Mouse (Mus musculus) hindbrain, embryonic 14.5 days (tissue): ENCODE results near the gene Wdr24. TPM values are rescaled to one million over a fixed set of nuclear protein-coding genes. Genes with fewer than 3 reads are reported as not detected.

Experiments used
- ATAC-seq: fragments of 200-750 bp; cut with Nextera tagmentation; 2 replicates; pipeline ENCODE4 v1.8.0; 2017; ENCODE audit warnings: moderate number of reproducible peaks, mild to moderate bottlenecking, moderate TSS enrichment, moderate library complexity; ENCODE audit not compliant: low FRiP score
- DNase-seq: peaks from one replicate; pipeline ENCODE4 v3.0.0-alpha.2; 2015; ENCODE audit warnings: low spot score
- H3K27ac ChIP-seq: fragments of 300-500 bp; sonication (generic); 2 replicates; pipeline ENCODE4 v1.5.1; 2014; ENCODE audit warnings: mild to moderate bottlenecking, moderate library complexity
- H3K27me3 ChIP-seq: fragments of 300-500 bp; sonication (generic); 2 replicates; pipeline ENCODE4 v1.6.1; 2014; ENCODE audit warnings: mild to moderate bottlenecking, low read length, mixed read lengths; ENCODE audit not compliant: control insufficient read depth, insufficient read depth
- H3K36me3 ChIP-seq: fragments of 300-500 bp; sonication (generic); replicated peaks from 2 replicates; pipeline ENCODE4 v1.6.1; 2014; ENCODE audit not compliant: control insufficient read depth, insufficient read depth
- H3K4me1 ChIP-seq: fragments of 300-500 bp; sonication (generic); replicated peaks from 2 replicates; pipeline ENCODE4 v1.6.1; 2014; ENCODE audit warnings: antibody characterized with exemption, low read length, mixed read lengths; ENCODE audit not compliant: control insufficient read depth, insufficient read depth
- H3K4me2 ChIP-seq: fragments of 300-500 bp; sonication (generic); replicated peaks from 2 replicates; pipeline ENCODE4 v1.6.1; 2014; ENCODE audit warnings: mild to moderate bottlenecking, moderate library complexity
- H3K4me3 ChIP-seq: fragments of 300-500 bp; sonication (generic); replicated peaks from 2 replicates; pipeline ENCODE4 v1.5.1; 2014; ENCODE audit warnings: mild to moderate bottlenecking, low read length
- H3K9ac ChIP-seq: fragments of 300-500 bp; sonication (generic); 2 replicates; pipeline ENCODE4 v1.6.1; 2014
- H3K9me3 ChIP-seq: fragments of 300-500 bp; sonication (generic); 2 replicates; pipeline ENCODE4 v1.6.1; 2016; ENCODE audit warnings: low read length; ENCODE audit not compliant: control insufficient read depth
- WGBS: fragments of 180-500 bp; shearing (Covaris S2); extraction: QIAGEN DNeasy Blood & Tissue Kit; methylation state at CpG from one replicate; pipeline ENCODE4 v1.1.7; 2014; 5-methylcytosine and 5-hydroxymethylcytosine counted together
- polyA plus RNA-seq: library from polyadenylated mRNA; unstranded; fragments of >200 nt; fragmentation: Nextera tagmentation; extraction: Ambion mirVana; gene quantifications from 2 replicates; pipeline ENCODE4 v1.2.1, GENCODE M21; 2014

Wdr24 gene
- polyA plus RNA-seq, result 29.9 and 32.1 TPM in 2 replicates

DNA sequence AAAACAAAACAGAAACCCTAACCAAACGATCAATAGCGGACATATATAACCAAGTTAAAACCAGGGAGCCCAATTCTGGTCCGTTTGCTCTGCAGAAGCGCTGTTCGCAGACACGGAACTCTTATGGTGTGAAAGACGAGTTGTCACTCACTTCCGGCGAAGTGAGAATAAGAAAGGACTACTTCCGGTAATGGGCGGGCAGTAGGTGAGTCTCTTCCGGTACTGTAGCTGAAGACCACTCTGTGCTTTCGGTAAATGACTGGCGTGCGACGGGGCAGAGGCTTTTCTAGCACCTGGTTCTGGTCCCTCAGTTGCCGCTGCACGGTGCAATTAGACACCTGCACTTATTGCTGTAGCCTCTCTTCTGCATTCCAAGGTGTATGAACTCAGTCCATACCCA lies at the start of gene Wdr24:
Wdr24 (plus strand) TSS at position 176 of the 400 bp plus-strand sequence.
- Histone ChIP-seq H3K27me3 (peaks cover 11% of the 10 kb centered on the region; the same call in 1 of the 2 replicates), H3K4me1 (peaks cover 32% of the 10 kb centered on the region), H3K9ac (peak within 1 kb of the TSS; percentile 82), H3K9me3 (no peaks in the 10 kb centered on the region), H3K4me2 (peak within 1 kb of the TSS; percentile 99), H3K27ac (peak within 1 kb of the TSS; percentile 76), H3K4me3 (peak within 1 kb of the TSS; percentile 68), H3K36me3 (peaks cover 44% of the 10 kb centered on the region)
- WGBS, result under 1% methylated on average over 18 of the region's 18 CpGs
- DNase-seq, result peak; percentile 86
- ATAC-seq, result peak; percentile 80

DNA sequence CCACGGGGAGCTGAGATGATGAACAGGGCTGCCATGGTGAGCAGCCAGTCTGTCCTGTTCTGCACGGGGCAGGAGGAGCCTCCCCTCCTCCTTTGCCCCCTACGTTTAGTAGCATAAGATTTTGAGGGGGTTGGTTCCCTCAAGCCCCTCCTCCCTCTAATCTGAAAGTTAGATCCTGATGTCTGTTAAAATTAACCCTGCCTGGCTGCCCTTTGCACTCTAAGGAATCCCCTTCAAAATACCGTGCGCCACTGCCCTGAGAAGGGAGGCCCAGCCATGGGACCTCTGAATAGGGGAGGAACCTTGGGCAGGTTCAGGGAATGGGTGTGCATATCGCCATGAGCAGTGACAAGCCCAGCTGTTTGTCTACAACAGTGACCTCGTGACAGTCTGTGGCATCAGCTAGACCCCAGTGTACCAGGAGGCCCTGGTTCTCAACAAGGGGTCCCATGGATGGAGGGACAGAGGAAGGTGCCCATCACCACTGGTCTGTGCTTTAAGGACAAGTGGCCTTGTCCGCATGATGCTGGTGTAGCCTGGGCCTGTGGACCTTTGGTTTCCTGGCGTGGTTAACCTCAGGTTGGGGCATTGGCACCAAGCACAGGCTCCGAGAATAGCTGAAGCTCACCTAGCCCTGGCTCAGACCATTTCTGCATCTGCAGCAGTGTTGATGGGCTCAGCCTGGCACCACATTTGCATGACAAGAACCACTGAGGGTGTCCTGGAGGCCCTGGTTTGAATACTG lies 47.9 kb upstream of the Wdr24 start:
- no peaks in the 10 kb centered on the region for H3K9me3 ChIP-seq
- WGBS, result 84% methylated on average over 10 of the region's 10 CpGs
- H3K4me2 ChIP-seq, result no peak overlapping the region
- H3K27ac ChIP-seq, result no peak overlapping the region
- H3K36me3 ChIP-seq, result peaks cover 21% of the 10 kb centered on the region
- H3K4me3 ChIP-seq, result no peak overlapping the region
- H3K9ac ChIP-seq, result no peak overlapping the region
- DNase-seq, result no peak
- no peak for ATAC-seq
- no peaks in the 10 kb centered on the region for H3K27me3 ChIP-seq
- peaks cover 8% of the 10 kb centered on the region; the same call in 1 of the 2 replicates for H3K4me1 ChIP-seq

DNA sequence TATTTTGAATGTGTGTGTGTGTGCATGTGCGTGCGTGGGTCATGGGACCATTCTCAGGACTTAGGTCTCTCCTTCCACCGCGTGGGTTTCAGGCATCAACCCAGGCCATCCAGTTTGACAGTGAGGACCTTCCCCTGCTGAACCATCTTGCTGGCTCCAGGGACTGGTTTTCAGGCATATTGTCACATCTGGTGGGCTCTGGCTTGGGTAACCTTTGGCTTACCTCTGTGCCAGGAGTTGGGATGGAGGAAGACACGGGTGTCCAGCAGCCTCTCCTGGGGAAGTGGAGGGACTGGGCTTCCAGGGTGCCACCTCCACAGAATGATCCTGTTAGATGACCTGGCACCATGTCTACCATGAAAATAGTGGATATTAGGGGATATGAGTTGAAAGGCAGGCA lies 45.5 kb upstream of the Wdr24 start:
- 98% methylated on average over 5 of the region's 5 CpGs for WGBS
- H3K9ac ChIP-seq, result no peak overlapping the region

DNA sequence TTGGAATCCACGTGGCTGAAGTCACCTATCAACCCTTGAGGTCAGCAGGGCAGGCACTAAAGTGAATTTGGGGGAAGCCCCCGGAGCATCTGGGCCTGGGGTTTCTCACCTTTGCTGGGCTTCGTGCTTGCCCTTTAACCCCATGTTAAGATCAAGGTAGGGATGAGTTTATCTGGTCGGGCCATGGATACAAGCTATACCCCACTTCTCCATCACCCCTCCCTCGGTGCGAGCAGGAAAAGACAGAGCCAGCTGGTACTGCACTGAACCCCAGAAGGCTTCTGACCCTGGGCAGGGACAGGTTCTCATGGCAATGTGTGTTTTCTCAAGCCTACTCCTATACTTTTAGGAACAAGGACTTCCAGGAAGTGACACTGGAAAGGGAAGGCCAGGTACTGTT lies 42.1 kb upstream of the Wdr24 start:
- DNase-seq (no peak), ATAC-seq (no peak)
- no peak overlapping the region for H3K9ac ChIP-seq
- H3K4me3 ChIP-seq, result no peak overlapping the region
- no peak overlapping the region for H3K27ac ChIP-seq
- no peak overlapping the region for H3K4me2 ChIP-seq
- peaks cover 16% of the 10 kb centered on the region for H3K4me1 ChIP-seq
- no peaks in the 10 kb centered on the region for H3K9me3 ChIP-seq
- H3K36me3 ChIP-seq, result peaks cover 58% of the 10 kb centered on the region
- H3K27me3 ChIP-seq, result no peaks in the 10 kb centered on the region
- 89% methylated on average over 6 of the region's 6 CpGs for WGBS

More for the DNA sequence above, 45.5 kb upstream of the Wdr24 start:
- Histone ChIP-seq H3K27me3 (no peaks in the 10 kb centered on the region), H3K27ac (no peak overlapping the region), H3K9me3 (no peaks in the 10 kb centered on the region), H3K36me3 (peaks cover 45% of the 10 kb centered on the region), H3K4me1 (peaks cover 8% of the 10 kb centered on the region; the same call in 1 of the 2 replicates), H3K4me2 (no peak overlapping the region), H3K4me3 (no peak overlapping the region)
- no peak for ATAC-seq
- no peak for DNase-seq

DNA sequence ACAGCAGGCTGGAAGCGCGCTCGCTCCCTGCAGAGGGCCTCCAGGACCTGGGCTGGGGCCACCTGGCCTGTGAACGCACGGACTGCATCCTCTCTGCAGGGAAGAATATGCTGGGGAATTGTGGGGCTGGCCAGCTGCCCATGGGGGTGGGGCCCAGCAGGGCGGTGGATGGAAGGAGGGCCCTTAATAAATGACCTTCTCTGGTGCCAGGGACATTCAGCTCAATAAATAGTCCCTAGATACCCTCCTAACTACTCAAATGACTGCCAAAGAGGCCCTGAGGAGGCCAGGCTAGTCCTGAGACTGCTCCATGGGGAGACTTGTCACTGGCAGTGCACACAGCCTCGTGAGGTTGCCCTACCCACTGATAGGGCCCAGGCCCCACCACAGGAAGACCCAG lies 40.3 kb upstream of the Wdr24 start:
- H3K4me1 ChIP-seq, result peaks cover 16% of the 10 kb centered on the region
- no peaks in the 10 kb centered on the region for H3K27me3 ChIP-seq
- 0 out of 2 replicates have a peak overlapping the region, but pooled peaks have one; percentile 74 for H3K9ac ChIP-seq
- H3K36me3 ChIP-seq, result peaks cover 59% of the 10 kb centered on the region
- no peak overlapping the region for H3K4me2 ChIP-seq
- H3K9me3 ChIP-seq, result no peaks in the 10 kb centered on the region
- no peak for ATAC-seq
- no peak overlapping the region for H3K27ac ChIP-seq
- 76% methylated on average over 7 of the region's 7 CpGs for whole genome bisulfite sequencing
- no peak for DNase-seq
- no peak overlapping the region for H3K4me3 ChIP-seq

DNA sequence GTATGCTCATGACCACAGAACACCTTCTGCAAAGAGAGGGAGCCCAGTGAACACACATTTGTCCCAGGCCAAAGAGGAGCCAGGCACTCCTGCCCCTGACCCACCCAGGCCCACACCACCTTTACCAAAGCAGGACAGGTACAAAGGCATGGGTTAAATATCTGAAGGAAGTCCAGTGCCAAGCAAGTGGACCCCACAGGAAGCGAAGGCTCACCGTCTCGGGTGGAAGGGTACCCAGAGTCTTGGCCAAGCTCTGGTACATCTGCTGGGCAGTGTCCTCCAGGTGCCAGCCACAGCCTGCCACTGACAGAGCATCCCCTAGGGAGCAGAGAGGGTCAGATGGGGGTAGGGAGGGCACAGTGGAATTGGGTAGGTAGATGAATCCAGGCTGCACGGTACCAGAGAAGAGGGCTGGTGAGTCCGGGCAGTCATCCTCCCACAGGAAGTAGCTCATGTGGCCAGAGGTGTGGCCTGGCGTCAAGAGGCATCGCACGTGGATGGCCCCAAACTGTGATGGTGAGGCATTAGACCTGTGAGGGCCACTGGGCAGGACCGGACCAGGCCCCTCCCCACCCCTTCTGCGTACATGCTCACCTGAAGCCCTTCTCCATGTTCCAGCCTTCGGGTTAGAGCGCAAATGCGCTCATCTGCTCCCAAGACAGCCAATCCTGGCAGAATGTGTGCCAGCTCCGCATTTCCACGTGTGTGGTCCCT lies 39.4 kb upstream of the Wdr24 start:
- no peak overlapping the region for H3K27ac ChIP-seq
- peaks cover 16% of the 10 kb centered on the region for H3K4me1 ChIP-seq
- peak overlapping the region; percentile 52 for H3K4me3 ChIP-seq
- H3K9ac ChIP-seq, result peak overlapping the region; percentile 74
- H3K27me3 ChIP-seq, result no peaks in the 10 kb centered on the region
- no peak for DNase-seq
- H3K9me3 ChIP-seq, result no peaks in the 10 kb centered on the region
- peaks cover 59% of the 10 kb centered on the region for H3K36me3 ChIP-seq
- no peak for ATAC-seq
- 82% methylated on average over 15 of the region's 15 CpGs for WGBS
- peak overlapping the region; percentile 85 for H3K4me2 ChIP-seq

DNA sequence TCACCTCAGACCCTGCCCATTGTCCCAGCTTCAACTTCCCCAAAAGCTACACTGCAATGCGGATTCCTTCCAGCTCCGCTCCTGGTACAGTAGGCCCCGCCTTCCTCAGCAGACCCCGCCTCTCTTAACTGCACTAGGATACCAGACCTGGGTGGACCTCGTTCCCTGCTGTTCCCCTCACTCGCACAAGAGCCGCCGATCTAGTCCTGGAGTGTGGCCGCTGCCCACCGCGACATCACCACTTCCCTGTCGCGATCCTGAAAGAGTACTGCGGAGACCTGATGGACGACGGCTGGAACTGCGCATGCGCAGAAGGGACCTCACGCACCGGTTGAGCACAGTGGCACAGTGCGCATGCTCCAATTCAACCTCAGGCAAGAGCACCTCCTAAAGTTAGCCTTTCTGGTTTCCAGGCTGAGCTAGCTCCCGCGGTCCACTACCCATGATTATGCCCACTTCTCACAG lies 38.1 kb upstream of the Wdr24 start, which contains the start of gene Haghl:
Haghl (minus strand) TSS at position 393 of the 465 bp plus-strand sequence.
- H3K4me1 ChIP-seq, result peaks cover 16% of the 10 kb centered on the region
- H3K27me3 ChIP-seq, result no peaks in the 10 kb centered on the region
- H3K4me2 ChIP-seq, result peak within 1 kb of the TSS; percentile 85
- peak within 1 kb of the TSS; percentile 77 for H3K27ac ChIP-seq
- ATAC-seq, result peak; percentile 81
- peaks cover 60% of the 10 kb centered on the region for H3K36me3 ChIP-seq
- WGBS, result under 1% methylated on average over 23 of the region's 23 CpGs
- peak; percentile 98 for DNase-seq
- H3K4me3 ChIP-seq, result peak within 1 kb of the TSS; percentile 52
- H3K9me3 ChIP-seq, result no peaks in the 10 kb centered on the region
- H3K9ac ChIP-seq, result peak within 1 kb of the TSS; percentile 74

DNA sequence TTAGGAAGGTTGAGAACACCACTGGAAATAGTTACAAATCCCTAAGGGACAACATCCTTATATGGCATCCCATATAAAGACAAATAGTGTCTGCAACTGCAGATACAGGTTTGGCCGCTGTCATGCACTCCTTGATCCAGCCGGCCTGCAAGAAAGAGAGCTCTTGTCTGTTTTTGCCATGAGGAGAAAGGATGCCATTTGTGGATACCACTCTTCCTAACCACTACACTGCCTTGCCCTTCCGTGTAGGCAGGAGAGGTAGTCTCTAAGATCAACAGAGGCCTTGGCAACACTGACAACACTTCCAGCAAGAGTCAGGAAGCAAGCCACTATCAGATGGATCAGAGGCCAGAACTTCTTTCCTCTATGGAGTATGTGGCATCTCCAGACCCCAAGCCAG lies 37.1 kb upstream of the Wdr24 start, which contains the start of gene Ccdc78:
Ccdc78 (plus strand) TSS at position 301 of the 400 bp plus-strand sequence.
- no peak for ATAC-seq
- Histone ChIP-seq H3K9me3 (no peaks in the 10 kb centered on the region), H3K9ac (peak within 1 kb of the TSS; percentile 74), H3K27me3 (no peaks in the 10 kb centered on the region), H3K36me3 (peaks cover 50% of the 10 kb centered on the region), H3K4me1 (peaks cover 18% of the 10 kb centered on the region), H3K4me2 (peak within 1 kb of the TSS; percentile 85), H3K4me3 (peak within 1 kb of the TSS; percentile 52), H3K27ac (peak within 1 kb of the TSS; percentile 77)
- 82% methylated on average over 3 of the region's 3 CpGs for WGBS
- no peak for DNase-seq
